Mouse (Mus musculus): Measurements from ENCODE around the gene Tes3-ps. TPM values are rescaled to one million over a fixed set of nuclear protein-coding genes. Genes with fewer than 3 reads are reported as not detected.

The Tes3-ps gene
- total RNA-seq, 1 experiment from 2014 or later = 1.4 TPM

DNA sequence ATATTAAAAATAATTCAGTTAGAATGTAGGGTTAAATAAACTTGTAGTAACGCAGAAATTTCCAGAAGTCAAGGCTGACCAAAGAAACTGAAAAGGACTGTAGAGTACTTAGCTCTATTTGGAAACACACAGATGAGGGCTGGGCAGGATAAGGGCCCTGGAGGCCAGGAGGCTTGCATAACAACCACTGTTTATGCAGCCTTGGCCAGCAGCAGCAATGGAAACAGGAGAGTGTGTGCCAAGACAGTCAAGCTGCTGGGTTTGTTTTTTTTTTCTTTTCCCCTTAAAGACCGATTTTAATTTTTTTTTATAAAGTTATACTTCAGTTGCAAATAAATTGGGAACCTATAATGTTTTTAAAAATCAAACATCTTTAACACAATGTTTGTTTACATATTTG, 13.1 kb upstream of the Tes3-ps start:
- ATAC-seq (ENCODE audit: extremely low read depth, insufficient number of reproducible peaks, low FRiP score, poor library complexity, severe bottlenecking) = no peak

- ATAC-seq (ENCODE audit: extremely low read depth, insufficient number of reproducible peaks, low FRiP score, poor library complexity, severe bottlenecking) = no peak
These were observed 12.6 kb upstream of the Tes3-ps start for GRCm38 (mm10) chr13:49480551-49480950.

GRCm38 (mm10) chr13:49485388-49485787, 7.7 kb upstream of the Tes3-ps start:
- no peak for ATAC-seq (ENCODE audit: extremely low read depth, insufficient number of reproducible peaks, low FRiP score, poor library complexity, severe bottlenecking)

- ATAC-seq (ENCODE audit: extremely low read depth, insufficient number of reproducible peaks, low FRiP score, poor library complexity, severe bottlenecking) = no peak
These were observed 11.4 kb downstream of the Tes3-ps start, which contains the start of gene Ecm2 for GRCm38 (mm10) chr13:49504510-49504909. Gene Ecm2, plus strand, starts transcription at chr13:49504810.

DNA sequence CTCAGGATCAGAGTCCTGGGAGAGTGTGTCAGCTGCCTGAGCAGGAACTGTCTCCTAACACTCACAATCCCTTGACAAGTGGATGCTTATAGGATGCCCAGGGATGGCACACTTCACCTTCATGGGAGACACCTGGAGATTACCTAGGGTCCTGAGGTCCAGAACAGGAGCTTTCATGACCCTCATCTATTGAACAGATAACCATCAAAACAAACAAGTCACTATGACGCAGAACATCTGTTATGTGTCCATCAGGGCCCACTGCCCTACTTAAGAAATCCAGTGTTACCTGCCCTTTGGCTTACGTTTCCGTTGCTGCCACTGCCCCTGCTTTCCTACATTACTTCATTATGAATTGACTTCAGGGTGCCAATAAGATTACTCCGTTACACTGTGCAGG, 12.7 kb downstream of the Tes3-ps start:
- ATAC-seq (ENCODE audit: extremely low read depth, insufficient number of reproducible peaks, low FRiP score, poor library complexity, severe bottlenecking) = no peak

GRCm38 (mm10) chr13:49507176-49507575, 14.1 kb downstream of the Tes3-ps start:
- ATAC-seq (ENCODE audit: extremely low read depth, insufficient number of reproducible peaks, low FRiP score, poor library complexity, severe bottlenecking) = no peak

DNA sequence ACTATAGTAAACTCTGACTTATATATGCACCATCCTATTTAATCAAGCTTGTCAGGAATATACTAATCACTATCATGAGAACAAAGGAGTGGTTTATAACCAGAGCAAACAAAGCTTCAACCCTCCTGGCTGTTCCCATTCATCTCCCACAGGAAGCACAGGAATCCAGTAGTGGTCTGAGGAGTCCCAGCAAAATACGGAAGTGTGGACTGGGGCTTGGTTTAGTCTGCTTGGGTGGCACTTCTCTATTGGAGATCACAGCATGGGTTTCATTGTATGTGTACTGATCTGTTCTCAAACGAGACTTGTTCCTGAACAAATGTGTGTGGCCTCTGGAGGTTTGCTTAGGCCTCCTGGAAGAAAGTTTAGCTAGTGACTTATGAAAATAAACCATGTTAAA, 25.6 kb downstream of the Tes3-ps start:
- no peak for ATAC-seq (ENCODE audit: extremely low read depth, insufficient number of reproducible peaks, low FRiP score, poor library complexity, severe bottlenecking)

- ATAC-seq (ENCODE audit: extremely low read depth, insufficient number of reproducible peaks, low FRiP score, poor library complexity, severe bottlenecking) = no peak
These were observed 33.1 kb downstream of the Tes3-ps start for GRCm38 (mm10) chr13:49526235-49526634.

DNA sequence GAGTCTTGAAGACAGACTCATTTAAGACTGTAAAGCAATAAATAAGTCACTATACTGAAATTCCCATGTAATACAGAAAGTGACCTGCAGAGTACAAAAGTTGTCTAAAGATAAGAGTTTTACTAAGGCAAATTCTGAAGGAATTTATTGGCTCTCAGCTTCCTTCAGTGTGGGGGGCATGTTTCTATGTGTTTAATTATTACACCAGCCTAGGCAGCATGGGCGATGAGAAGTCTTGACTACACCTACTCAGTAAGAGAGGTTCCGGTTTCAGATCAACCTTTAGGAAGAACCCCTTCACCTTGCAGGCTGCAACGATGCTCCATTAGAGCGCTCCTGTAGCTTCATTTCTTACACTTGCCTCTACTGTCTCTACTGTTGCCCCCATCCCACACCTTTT, 37.5 kb downstream of the Tes3-ps start:
- ATAC-seq (ENCODE audit: extremely low read depth, insufficient number of reproducible peaks, low FRiP score, poor library complexity, severe bottlenecking) = no peak

DNA sequence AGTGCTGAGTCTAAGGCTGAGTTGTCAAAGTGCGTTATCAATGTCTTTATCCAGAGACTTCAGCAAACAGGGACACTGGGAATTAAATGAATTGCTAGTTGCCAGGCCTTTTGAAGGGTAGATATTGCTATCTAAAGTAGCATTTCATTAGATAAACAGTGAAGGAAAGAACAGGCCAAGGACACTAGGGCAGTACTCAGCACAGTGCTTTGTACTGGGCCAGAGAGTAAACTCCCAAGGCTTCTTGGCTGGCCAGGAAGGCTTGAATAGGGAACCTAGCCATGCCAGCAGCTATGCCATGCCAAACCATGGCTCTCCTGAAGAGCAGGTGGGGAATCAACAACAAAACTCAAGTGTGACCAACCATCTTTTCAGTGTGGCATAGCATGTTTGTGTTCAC, 43.8 kb downstream of the Tes3-ps start:
- ATAC-seq (ENCODE audit: extremely low read depth, insufficient number of reproducible peaks, low FRiP score, poor library complexity, severe bottlenecking) = no peak

DNA sequence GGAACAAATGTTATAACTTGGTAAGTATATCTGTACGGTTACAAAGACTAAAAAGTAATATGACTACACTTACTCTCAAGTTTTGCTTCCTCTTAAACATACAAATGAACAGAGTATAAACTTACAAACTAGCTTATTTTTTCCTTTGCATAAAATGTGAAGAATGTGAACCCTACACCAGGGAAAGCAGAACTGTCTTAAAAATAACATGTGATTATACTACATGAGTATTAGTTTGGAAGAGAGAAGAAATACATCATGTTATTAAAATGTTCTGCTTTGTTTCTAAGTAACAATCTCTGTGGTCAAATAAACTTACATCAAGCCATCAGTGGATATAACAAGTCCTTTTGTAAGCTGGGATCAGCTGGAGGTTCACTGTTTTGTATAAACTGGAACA, 45.6 kb downstream of the Tes3-ps start:
- no peak for ATAC-seq (ENCODE audit: extremely low read depth, insufficient number of reproducible peaks, low FRiP score, poor library complexity, severe bottlenecking)

GRCm38 (mm10) chr13:49544279-49544678, 51.2 kb downstream of the Tes3-ps start, which contains the start of gene Aspn:
Gene Aspn, plus strand, starts transcription at chr13:49544443.
- no peak for ATAC-seq (ENCODE audit: extremely low read depth, insufficient number of reproducible peaks, low FRiP score, poor library complexity, severe bottlenecking)

DNA sequence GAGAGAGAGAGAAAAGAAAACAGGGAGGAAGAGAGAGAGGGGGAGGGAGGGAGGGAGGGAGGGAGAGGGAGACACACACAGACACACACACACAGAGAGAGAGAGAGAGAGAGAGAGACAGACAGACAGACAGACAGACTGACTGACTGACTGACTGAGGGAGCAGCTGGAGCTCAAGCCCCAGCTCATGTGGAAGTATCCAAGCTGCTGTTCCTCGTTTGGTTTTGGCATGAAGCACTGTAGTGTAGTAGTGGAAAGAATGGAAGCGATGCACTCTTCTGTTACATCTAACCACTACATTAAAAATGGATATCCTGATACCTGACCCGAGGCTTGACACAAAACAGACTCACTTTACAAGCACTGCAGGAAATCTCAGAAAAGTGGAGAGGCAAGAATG, 52.5 kb downstream of the Tes3-ps start:
- ATAC-seq (ENCODE audit: extremely low read depth, insufficient number of reproducible peaks, low FRiP score, poor library complexity, severe bottlenecking) = no peak

Other genes with a start within 250 kb of the Tes3-ps start
- 49.3 and 51.1 TPM in 2 replicates for gene Susd3, start 244.6 kb upstream of the Tes3-ps start, total RNA-seq (2017)
- 95.8 and 99.2 TPM in 2 replicates for gene Fgd3, start 173.0 kb upstream of the Tes3-ps start, total RNA-seq (2017)
- 23.1 and 27.0 TPM in 2 replicates for gene Bicd2, start 151.7 kb upstream of the Tes3-ps start, total RNA-seq (2017)
- 8.1 TPM in 2 replicates for gene Ippk, start 72.1 kb upstream of the Tes3-ps start, total RNA-seq (2017)
- gene Ecm2, start 11.5 kb downstream of the Tes3-ps start, total RNA-seq (2017) = not detected in 2 replicates
- gene Aspn, start 51.1 kb downstream of the Tes3-ps start, total RNA-seq (2017) = not detected in 2 replicates
- gene Omd, start 89.1 kb downstream of the Tes3-ps start, total RNA-seq (2017) = not detected in 2 replicates
- not detected in 2 replicates for gene Ogn, start 114.7 kb downstream of the Tes3-ps start, total RNA-seq (2017)
- gene Cenpp, start 159.5 kb downstream of the Tes3-ps start, total RNA-seq (2017) = 0.86 and 2.3 TPM in 2 replicates
- gene Nol8, start 159.8 kb downstream of the Tes3-ps start, total RNA-seq (2017) = 40.1 and 49.1 TPM in 2 replicates
- gene Iars, start 188.8 kb downstream of the Tes3-ps start, total RNA-seq (2017) = 32.5 and 33.3 TPM in 2 replicates

All from neutrophil, adult 5-6 weeks (primary cell).